Mouse (Mus musculus) midbrain, embryonic 11.5 days (tissue): Measurements from ENCODE around the gene Slc46a3. TPM values are rescaled to one million over a fixed set of nuclear protein-coding genes. Genes with fewer than 3 reads are reported as not detected.

Experiments used
- ATAC-seq: fragments of 200-750 bp; cut with Nextera tagmentation; 2 replicates; pipeline ENCODE4 v1.8.0; 2017; ENCODE audit warnings: moderate TSS enrichment, moderate library complexity; ENCODE audit not compliant: low FRiP score
- DNase-seq: peaks from one replicate; pipeline ENCODE4 v3.0.0; 2015; ENCODE audit warnings: low spot score; ENCODE audit errors: missing footprints
- H3K27ac ChIP-seq: fragments of 300-500 bp; sonication (generic); 2 replicates; pipeline ENCODE4 v1.5.1; 2014; ENCODE audit warnings: low read depth, low read length
- H3K27me3 ChIP-seq: fragments of 300-500 bp; sonication (generic); 2 replicates; pipeline ENCODE4 v1.6.1; 2014; ENCODE audit warnings: mild to moderate bottlenecking, low read length, moderate library complexity, mixed read lengths; ENCODE audit not compliant: control insufficient read depth, insufficient read depth
- H3K36me3 ChIP-seq: fragments of 300-500 bp; sonication (generic); 2 replicates; pipeline ENCODE4 v1.6.1; 2014; ENCODE audit warnings: mild to moderate bottlenecking, low read length, moderate library complexity, mixed read lengths; ENCODE audit not compliant: control insufficient read depth, insufficient read depth
- H3K4me1 ChIP-seq: fragments of 300-500 bp; sonication (generic); 2 replicates; pipeline ENCODE4 v1.6.1; 2014; ENCODE audit warnings: low read length; ENCODE audit not compliant: control insufficient read depth, insufficient read depth
- H3K4me2 ChIP-seq: fragments of 300-500 bp; sonication (generic); 2 replicates; pipeline ENCODE4 v1.6.1; 2014; ENCODE audit warnings: mild to moderate bottlenecking, moderate library complexity
- H3K4me3 ChIP-seq: fragments of 300-500 bp; sonication (generic); 2 replicates; pipeline ENCODE4 v1.5.1; 2014; ENCODE audit warnings: low read depth, low read length
- H3K9ac ChIP-seq: fragments of 300-500 bp; sonication (generic); 2 replicates; pipeline ENCODE4 v1.6.1; 2014; ENCODE audit warnings: low read length
- H3K9me3 ChIP-seq: fragments of 300-500 bp; sonication (generic); 2 replicates; pipeline ENCODE4 v1.6.1; 2016; ENCODE audit warnings: low read length; ENCODE audit not compliant: control insufficient read depth
- WGBS: fragments of 180-500 bp; shearing (Covaris S2); extraction: QIAGEN DNeasy Blood & Tissue Kit; methylation state at CpG from one replicate; pipeline ENCODE4 v1.1.7; 2014; 5-methylcytosine and 5-hydroxymethylcytosine counted together
- polyA plus RNA-seq: library from polyadenylated mRNA; unstranded; fragments of >200 nt; fragmentation: Nextera tagmentation; extraction: Ambion mirVana; gene quantifications from 2 replicates; pipeline ENCODE4 v1.2.1, GENCODE M21; 2014

Gene Slc46a3
- 4.3 and 4.5 TPM in 2 replicates for polyA plus RNA-seq

DNA sequence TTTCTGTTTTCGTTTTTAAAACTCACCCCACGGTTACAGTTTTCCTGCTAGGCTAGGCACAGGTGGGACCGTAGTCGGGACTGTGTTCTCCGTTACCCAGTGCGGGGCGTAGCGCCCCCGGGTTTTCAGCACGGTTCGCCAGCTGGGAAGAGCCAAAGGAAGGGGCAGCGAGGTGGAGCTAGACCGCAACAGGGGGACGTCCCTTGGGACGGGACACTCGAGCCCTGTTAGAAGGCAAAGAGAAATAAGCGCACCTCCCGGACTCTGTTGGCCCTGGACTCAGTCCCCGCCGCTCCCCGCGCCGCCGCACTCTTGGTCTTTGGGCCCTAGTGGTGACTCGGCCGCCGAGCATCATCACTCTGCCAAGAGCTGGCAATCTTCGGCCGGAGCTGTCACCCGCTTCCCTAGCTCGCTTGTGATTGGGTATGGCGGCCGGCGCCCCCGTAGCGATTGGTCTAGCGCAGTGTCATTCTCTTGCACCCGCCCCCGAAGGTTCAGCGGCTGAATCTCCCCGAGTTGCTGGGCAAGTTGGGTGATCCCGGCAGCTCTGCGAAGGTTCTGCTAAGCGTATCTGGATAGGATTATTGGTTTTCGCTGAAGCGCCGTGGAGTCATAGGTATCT is at the start of gene Slc46a3:
TSS of gene Slc46a3 (minus strand) at position 361 of the 622 bp plus-strand sequence.
- H3K27ac ChIP-seq = no peak within 1 kb of the TSS
- ATAC-seq (peak; percentile 99), DNase-seq (peak; percentile 100)
- H3K4me2 ChIP-seq = peak within 1 kb of the TSS; percentile 73
- peaks cover 2% of the 10 kb centered on the region; the same call in 1 of the 2 replicates for H3K27me3 ChIP-seq
- H3K9ac ChIP-seq = peak within 1 kb of the TSS; percentile 55
- no peaks in the 10 kb centered on the region for H3K9me3 ChIP-seq
- peak within 1 kb of the TSS; percentile 52 for H3K4me3 ChIP-seq
- H3K36me3 ChIP-seq = no peaks in the 10 kb centered on the region
- WGBS = under 1% methylated on average over 47 of the region's 47 CpGs
- peaks cover 9% of the 10 kb centered on the region; the same call in 1 of the 2 replicates for H3K4me1 ChIP-seq

DNA sequence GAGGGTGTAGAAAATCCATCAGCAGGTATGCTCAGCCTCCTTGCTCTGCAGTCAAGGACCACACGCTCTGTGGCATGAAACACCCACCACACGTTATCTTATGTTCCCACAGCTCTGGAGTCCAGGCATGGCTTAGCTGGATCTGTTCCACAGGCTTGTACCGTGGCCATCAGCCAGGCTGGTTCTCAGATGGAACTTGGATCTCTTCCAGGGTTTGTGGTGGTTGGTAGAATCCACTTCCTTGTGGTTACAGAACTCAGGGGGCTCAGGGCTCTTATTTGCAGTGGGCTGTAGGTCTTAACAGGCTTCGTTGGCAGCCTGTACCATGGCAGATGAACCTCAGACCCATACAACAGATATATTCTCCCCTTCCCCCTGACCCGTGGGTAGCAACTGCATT is 44.6 kb upstream of the Slc46a3 start:
- Histone ChIP-seq H3K9me3 (no peaks in the 10 kb centered on the region), H3K4me1 (no peaks in the 10 kb centered on the region), H3K4me2 (no peak overlapping the region), H3K27me3 (no peaks in the 10 kb centered on the region), H3K27ac (no peak overlapping the region), H3K4me3 (no peak overlapping the region), H3K9ac (no peak overlapping the region), H3K36me3 (no peaks in the 10 kb centered on the region)
- ATAC-seq (no peak), DNase-seq (no peak)
- WGBS = 85% methylated on average over 5 of the region's 5 CpGs

DNA sequence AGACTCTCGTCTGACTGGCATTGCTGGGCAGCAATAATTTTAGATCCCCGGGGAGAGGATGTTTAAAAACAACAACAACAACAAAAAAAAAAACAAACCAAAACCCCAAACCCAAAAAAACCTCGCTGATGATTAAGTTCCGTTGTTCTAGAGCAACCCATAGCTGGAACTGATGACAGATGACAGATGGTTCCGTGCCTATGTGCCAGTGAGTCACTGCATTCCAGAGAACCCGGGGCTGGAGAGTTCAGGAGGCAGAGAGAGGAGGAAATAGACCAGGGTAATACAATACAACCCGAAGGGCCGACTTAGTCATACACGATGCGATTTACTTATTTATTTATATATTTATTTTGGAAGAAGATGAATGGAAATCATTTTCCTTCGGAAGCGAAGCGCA is 40.5 kb upstream of the Slc46a3 start:
- no peak for DNase-seq
- no peaks in the 10 kb centered on the region for H3K4me1 ChIP-seq
- no peaks in the 10 kb centered on the region for H3K9me3 ChIP-seq
- 94% methylated on average over 13 of the region's 13 CpGs for WGBS
- no peaks in the 10 kb centered on the region for H3K36me3 ChIP-seq
- H3K4me2 ChIP-seq = no peak overlapping the region
- H3K4me3 ChIP-seq = no peak overlapping the region
- H3K27ac ChIP-seq = no peak overlapping the region
- ATAC-seq = no peak
- H3K9ac ChIP-seq = no peak overlapping the region
- no peaks in the 10 kb centered on the region for H3K27me3 ChIP-seq

DNA sequence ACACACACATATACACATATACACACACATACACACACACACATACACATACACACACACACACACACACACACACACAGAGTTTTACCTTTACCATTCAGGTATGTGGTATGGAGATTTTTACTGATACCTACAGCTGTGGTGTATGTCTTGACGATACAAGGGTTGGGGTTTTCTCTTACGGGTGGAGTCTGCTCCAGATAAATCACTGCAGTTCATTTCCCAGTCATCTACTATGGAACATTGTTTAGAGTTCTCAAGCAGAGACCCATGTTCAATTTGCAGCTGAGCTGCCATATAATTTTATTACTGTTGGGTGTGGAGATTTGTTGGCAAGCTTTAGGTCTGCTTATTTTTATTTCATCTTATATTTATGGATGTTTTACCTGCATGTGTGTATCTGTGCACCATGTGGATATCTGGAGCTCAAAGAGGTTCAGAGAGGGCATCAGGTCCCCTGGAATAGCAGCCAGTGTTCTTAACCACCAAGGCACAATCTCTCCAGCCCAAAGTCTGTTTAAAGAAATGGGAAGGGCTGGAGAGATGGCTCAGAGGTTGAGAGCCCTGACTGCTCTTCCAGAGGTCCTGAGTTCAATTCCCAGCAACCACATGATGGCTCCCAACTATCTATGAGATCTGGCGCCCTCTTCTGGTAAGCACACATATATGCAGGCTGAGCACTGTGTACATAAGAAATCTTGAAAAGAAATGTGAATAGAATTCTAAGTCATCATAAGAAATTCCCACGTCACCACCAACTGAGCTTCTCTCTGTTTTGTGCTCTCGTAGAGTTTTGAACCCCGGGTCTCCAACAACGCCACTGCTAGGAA is 34.3 kb upstream of the Slc46a3 start:
- Histone ChIP-seq H3K27ac (no peak overlapping the region), H3K4me3 (no peak overlapping the region), H3K9ac (no peak overlapping the region), H3K4me1 (no peaks in the 10 kb centered on the region), H3K36me3 (no peaks in the 10 kb centered on the region), H3K4me2 (no peak overlapping the region), H3K9me3 (no peaks in the 10 kb centered on the region), H3K27me3 (no peaks in the 10 kb centered on the region)
- WGBS = 79% methylated on average over 7 of the region's 7 CpGs
- ATAC-seq = no peak
- DNase-seq = no peak

DNA sequence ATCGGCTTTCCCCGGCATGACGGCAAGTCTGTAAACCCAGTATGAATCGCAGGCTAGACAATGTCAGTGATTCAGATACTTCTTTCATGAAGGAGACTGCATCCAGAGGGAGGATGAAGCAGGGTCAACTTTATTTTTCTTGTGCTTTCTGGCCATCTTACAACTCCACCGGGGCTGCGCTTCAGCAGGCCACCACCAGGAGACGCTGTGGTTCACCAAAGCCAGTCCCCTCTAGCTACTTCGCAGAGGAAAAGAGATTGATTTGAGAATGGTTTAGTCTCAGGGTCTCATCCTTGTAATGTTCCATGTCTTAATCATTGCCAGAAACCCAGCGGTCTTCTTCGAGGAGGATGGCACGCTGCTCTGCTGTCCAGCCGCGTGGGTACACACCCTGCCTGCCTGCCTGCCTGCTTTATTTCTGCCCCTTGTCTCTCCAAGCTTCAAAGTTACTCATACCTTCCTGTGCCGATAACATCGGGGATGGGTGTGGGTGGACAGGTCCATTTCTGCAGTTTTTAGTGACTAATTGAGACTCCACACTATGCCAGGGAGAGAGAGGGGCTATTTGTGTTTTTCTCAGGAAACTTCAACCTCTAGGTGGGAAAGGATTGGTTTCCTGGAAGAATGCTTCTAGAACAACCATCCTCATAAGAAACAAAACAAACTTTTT is 31.5 kb upstream of the Slc46a3 start:
- ATAC-seq (no peak), DNase-seq (peak; percentile 91)
- H3K27ac ChIP-seq = no peak overlapping the region
- no peaks in the 10 kb centered on the region for H3K9me3 ChIP-seq
- no peak overlapping the region for H3K9ac ChIP-seq
- 71% methylated on average over 15 of the region's 15 CpGs for WGBS
- no peaks in the 10 kb centered on the region for H3K36me3 ChIP-seq
- no peaks in the 10 kb centered on the region for H3K4me1 ChIP-seq
- H3K4me2 ChIP-seq = no peak overlapping the region
- H3K27me3 ChIP-seq = no peaks in the 10 kb centered on the region
- H3K4me3 ChIP-seq = no peak overlapping the region

DNA sequence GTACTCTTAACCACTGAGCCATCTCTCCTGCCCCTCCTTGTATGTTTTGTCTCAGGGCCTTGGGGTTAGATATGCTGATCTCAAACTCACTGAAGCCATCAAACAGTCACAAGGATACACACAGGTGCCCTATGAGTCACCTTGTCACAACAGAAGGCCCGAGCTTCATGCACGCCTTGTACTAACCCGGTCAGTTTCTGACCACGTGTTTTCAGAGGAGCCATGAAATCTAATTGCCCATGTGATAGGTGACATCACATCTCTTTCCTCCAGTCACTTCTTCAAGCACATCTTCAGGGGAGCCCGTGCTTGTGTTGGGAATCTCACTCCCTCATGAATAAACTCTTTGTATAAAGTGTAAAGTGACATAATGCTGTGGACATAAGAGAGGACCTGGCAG is 30.0 kb upstream of the Slc46a3 start:
- Histone ChIP-seq H3K4me1 (no peaks in the 10 kb centered on the region), H3K9me3 (no peaks in the 10 kb centered on the region), H3K36me3 (no peaks in the 10 kb centered on the region), H3K27ac (no peak overlapping the region), H3K27me3 (no peaks in the 10 kb centered on the region), H3K4me3 (no peak overlapping the region), H3K4me2 (no peak overlapping the region), H3K9ac (no peak overlapping the region)
- no peak for DNase-seq
- 85% methylated on average over 5 of the region's 5 CpGs for WGBS
- ATAC-seq = no peak

DNA sequence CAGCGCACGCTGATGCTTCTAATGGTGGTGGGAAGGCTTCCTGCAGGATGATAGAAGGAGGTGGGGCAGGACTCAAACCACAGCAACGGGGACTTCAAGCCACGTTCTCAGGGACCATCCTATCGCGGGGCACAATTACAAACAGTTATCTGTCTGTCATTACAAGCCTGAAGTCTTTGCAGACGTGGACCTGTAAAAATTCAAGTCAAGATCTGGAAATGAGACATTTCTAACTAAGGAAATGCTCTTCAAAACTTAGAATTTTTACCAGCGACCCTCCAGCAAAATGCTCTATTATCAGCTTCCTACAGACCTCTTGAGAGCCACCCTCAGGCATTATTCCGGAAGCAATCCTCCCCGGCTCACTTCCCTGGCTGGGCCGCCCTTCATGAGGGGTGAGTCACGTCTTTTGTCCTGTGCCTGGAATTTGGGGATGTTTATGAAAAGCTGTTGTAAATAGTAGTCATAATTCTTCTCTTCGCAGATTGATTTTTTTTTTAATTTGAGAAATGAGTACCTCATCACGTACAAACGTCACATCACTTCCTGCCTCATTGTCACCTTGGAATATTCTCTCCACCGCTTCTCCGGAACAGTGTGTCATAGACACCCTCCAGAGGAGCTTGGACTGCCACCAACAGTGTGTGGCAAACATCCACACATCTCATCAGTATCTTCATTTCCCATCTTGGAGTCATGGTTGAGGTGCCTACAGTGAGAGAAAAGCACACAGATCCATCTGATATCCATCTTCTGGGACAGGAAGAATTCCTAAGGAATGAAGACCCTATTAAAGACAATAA is 23.6 kb upstream of the Slc46a3 start:
- no peaks in the 10 kb centered on the region for H3K4me1 ChIP-seq
- H3K4me3 ChIP-seq = no peak overlapping the region
- no peaks in the 10 kb centered on the region for H3K27me3 ChIP-seq
- no peak overlapping the region for H3K27ac ChIP-seq
- no peaks in the 10 kb centered on the region for H3K36me3 ChIP-seq
- H3K4me2 ChIP-seq = no peak overlapping the region
- ATAC-seq (no peak), DNase-seq (no peak)
- H3K9me3 ChIP-seq = no peaks in the 10 kb centered on the region
- no peak overlapping the region for H3K9ac ChIP-seq
- 81% methylated on average over 17 of the region's 17 CpGs for WGBS

DNA sequence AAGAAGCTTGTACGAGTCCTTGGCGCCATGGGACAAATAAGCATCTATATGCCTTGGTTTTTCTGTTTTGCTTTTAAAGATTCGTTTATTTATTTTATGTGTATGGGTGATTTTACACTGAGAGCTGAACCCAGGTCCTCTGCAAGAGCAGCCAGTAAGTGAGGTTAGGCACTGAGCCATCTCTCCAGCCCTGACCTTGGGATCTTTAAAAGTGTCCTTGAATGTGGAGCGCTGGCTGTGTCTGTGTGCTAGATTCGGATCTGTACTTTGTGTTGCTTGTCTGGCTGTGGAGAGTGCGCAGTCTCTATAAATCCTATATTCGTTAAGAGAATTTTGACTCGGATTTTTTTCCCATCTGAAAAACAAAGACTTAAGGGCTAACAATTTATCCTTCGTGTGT is 21.6 kb upstream of the Slc46a3 start:
- no peak for DNase-seq
- no peak overlapping the region for H3K9ac ChIP-seq
- no peaks in the 10 kb centered on the region for H3K36me3 ChIP-seq
- no peak overlapping the region for H3K4me2 ChIP-seq
- no peaks in the 10 kb centered on the region for H3K27me3 ChIP-seq
- no peak overlapping the region for H3K27ac ChIP-seq
- 84% methylated on average over 9 of the region's 9 CpGs for WGBS
- no peak for ATAC-seq
- H3K4me3 ChIP-seq = no peak overlapping the region
- no peaks in the 10 kb centered on the region for H3K9me3 ChIP-seq
- no peaks in the 10 kb centered on the region for H3K4me1 ChIP-seq
